ENCODE assay signal across 2 mouse cellular contexts in the genomic region with DNA sequence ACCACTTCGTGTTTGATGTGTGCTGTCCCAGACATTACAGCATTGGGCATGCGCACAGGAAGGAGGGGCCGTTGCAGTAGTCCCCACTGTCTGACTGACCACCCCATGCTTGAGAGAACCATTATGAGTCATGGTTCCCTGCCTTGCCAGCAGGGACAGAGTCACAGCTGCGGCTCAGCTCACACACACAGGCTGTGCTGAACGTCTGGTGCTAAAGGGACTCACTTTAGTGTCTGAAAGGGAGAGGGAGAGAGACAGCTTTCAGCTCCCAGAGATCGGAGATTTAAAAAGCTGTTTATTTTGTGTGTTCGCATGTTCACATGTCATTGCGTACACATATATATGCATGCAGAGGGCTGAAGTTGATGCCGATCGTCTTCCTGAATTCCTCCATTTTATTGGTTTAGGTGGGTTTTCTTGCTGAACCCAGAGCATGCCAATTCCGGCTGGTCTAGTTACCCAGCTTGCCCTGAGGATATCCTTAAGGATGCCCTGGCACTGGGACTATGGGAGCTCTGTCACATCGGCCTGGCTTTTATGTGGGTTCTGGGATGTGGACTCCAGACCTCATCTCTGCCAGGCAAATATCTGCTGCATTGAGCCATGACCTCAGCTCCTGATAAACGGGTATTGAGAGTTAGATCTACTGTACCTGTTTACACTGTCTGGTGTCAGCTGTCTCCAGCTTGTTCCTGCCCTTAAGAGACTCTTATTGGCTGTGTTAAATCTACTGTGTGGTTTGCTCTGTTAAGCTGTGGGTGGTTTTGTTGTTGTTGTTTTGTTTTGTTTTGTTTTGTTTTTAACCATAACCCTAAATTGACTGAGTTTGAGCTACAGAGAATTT.
TF ChIP-seq lines count a peak whose summit lies in the region.

No protein-coding gene starts in this region.

TF ChIP-seq in CH12.LX, 34 proteins besides CTCF, POLR2A, EP300 and RAD21 (continued from another document):
- TF ChIP-seq NELFE (IDR thresholded peaks at IDR 0.05; ENCODE audit: low read depth, low read length) (no peak), USF2 (conservative IDR thresholded peaks at IDR 0.05; ENCODE audit: low read depth, low read length) (no peak)

TF ChIP-seq in myocyte, 11 proteins besides CTCF, POLR2A, EP300 and RAD21 (continued from another document):
- peak; percentile 74 to 93 (median 84) for TF ChIP-seq MYOG (IDR thresholded peaks at IDR 0.05; ENCODE audit: control insufficient read depth in 1 of 3, insufficient read depth in 1 of 3, insufficient read length in 2 of 3, low read depth in 2 of 3)
